Mouse (Mus musculus) adrenal gland, adult 2 months (tissue): Measurements from ENCODE around the gene Palm2. TPM values are rescaled to one million over a fixed set of nuclear protein-coding genes. Genes with fewer than 3 reads are reported as not detected.

Source experiments
- DNase-seq: peaks from one replicate; pipeline ENCODE4 v3.0.0; 2021
- polyA plus RNA-seq: library from polyadenylated mRNA; depleted of rRNA; stranded (reverse); fragments of >200 nt; gene quantifications from 2 replicates; pipeline ENCODE4 v1.2.3, GENCODE M21; 2012
- total RNA-seq, 2 experiments: library from RNA; stranded (reverse); gene quantifications; 2 replicates each; pipeline ENCODE4 v1.2.3; 2021

Gene Palm2
- total and polyA plus RNA-seq, 3 experiments: 1.9 to 39.5 (median 20.0) TPM

DNA sequence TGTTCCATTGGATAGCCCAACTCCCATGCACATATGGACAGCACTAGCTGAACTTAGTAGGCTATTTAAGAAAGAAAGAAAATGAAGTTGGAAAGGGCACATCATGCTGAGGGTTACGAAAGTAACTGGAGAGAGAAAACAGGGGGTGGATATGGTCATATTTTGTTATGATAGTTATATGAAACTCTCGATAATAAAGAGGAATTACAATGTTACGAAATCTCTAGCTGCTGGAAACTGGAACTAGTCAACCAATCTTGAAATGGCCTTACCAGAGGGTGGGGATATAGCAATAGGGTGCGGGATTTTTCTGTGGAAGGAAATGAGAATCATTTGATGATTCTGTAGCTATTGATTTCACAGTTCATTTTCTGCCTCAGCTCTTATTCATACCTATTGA lies 180.6 kb downstream of the Palm2 start:
- no peak for DNase-seq

DNA sequence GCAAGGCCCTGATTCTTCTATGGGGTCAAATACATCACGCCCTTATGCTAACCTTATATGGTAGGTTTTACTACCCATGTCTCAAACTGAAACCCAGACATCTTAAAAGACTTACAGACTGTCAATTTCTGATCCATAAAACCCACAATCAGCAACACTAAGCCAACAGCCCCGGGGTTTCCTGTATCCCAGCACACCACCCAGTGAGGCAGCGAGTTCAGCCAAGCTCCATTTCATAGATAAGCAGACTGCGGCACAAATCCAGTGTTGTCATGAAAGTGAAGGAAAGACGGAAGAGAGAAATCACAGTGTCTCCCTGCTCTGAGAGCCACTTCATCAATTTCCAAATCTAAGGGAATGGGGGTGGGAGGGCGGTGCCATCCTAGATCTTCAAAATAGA lies 184.7 kb downstream of the Palm2 start:
- DNase-seq: no peak

- DNase-seq: no peak
Measured at GRCm38 (mm10) chr4:57622816-57623215, 188.8 kb downstream of the Palm2 start.

GRCm38 (mm10) chr4:57624819-57625218 lies 190.8 kb downstream of the Palm2 start:
- peak; percentile 52 for DNase-seq

DNA sequence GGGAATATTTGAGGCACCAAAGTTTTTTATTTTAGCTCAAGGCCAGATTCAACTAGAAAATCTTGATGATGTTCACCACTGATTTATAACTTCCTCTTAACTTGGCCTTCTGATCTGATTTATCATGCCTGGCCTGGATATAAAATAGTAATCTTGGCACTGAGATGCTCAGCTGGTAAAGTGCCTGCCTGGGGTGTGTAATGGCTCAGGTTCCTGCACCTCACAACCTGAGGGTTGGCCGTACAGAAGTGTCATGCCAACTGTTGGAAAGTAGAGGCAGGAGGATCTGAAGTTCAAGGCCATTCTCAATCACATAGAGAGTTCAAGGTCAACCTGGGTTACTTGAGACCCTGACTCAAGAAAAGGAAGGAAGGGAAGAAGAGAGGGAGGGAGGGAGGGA lies 191.3 kb downstream of the Palm2 start:
- DNase-seq: peak; percentile 63

DNA sequence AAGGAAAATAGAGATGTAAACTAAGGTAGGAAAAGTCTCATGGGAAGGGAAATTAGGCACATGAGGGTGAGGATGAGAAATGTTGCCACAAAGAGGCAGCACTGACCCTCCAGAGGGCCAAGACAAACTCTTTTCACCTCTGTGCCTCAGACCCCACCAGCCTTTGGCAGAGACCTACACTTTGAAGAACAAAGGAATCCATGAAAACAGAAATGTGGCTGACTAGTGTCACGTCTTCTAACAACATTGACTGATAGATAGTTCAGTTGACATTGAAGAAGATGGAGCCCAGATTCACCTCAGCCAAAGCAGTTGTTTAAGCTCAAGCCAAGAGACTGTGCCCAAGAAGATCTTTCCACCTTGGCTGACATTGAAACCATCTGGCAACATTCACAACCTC lies 191.7 kb downstream of the Palm2 start:
- DNase-seq: no peak

DNA sequence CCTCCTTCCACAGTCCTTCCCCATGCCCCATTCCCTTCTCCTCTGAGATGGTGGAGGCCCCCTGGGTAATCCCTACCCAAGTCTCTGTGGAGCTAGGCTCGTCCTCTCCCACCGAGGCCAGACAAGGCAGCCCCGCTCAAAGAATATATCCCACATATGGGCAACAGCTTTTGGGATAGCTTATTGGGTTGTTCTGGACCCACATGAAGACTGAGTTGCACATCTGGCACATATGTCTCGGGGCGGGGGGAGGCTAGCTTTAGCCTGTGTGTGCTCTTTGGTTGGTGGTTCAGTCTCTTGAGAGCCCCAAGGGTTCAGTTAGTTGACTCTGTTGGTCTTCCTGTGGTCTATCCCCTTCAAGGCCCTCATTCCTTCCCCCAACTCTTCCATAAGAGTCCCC lies 192.9 kb downstream of the Palm2 start:
- DNase-seq: no peak

DNA sequence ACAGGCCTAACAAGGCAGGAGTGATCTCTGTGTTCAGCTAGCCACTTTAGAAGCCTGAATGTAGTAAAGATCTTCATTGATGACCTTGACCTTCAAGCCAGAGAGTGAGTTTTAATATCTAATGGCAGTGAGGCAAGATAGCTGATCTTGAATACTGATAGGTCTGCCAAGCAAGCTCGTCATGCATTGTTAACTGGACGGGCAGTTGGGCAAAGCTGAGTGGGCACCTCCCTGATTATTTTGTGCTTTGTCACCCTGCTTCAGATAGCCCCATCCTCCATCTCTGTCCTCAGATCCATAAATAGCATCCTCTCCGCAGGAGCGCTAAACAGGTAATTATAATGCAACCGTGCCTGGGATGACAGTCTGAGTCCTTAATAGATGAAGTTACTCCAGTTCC lies 198.3 kb downstream of the Palm2 start:
- peak; percentile 55 for DNase-seq

DNA sequence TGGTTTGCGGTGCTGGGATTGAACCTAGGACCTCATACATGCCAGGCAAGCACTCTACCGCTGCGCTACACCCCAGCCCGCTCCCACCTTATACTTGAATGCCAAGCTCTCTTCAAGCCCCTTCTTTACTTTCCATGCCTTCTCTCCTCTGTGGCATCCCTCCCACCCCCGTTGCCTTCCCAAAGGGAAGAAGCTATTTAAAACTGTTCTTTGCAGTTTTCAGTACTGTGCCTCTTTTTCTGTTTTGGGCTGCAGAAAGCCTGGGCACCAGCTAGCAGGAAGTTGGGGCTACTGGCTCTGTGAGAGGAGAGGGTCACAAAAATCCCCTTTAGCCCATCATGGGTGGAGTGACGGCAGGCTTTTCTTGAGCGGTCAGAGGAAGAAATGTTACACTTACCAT lies 199.0 kb downstream of the Palm2 start:
- DNase-seq: no peak

DNA sequence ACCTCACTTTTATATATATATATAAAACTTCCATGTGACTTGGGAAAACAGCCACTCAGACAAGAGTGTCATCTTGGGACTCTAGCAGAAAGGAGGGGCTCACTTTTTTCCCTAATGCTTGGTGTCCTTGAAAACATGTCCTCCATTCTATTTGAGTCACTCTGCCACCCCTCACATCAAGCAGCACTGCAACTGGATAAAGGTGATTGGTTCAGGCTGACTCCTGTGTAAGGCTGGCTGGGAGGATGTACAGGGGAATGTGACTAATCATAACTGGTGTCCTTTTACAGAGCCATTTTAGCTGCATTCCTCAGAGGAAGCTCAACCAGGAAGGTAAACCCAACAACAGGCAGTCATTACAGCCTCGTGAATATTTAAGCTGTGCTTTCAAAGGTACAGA lies 200.9 kb downstream of the Palm2 start:
- DNase-seq: no peak

- peak; percentile 55 for DNase-seq
Measured at GRCm38 (mm10) chr4:57636782-57637482, 202.9 kb downstream of the Palm2 start.

DNA sequence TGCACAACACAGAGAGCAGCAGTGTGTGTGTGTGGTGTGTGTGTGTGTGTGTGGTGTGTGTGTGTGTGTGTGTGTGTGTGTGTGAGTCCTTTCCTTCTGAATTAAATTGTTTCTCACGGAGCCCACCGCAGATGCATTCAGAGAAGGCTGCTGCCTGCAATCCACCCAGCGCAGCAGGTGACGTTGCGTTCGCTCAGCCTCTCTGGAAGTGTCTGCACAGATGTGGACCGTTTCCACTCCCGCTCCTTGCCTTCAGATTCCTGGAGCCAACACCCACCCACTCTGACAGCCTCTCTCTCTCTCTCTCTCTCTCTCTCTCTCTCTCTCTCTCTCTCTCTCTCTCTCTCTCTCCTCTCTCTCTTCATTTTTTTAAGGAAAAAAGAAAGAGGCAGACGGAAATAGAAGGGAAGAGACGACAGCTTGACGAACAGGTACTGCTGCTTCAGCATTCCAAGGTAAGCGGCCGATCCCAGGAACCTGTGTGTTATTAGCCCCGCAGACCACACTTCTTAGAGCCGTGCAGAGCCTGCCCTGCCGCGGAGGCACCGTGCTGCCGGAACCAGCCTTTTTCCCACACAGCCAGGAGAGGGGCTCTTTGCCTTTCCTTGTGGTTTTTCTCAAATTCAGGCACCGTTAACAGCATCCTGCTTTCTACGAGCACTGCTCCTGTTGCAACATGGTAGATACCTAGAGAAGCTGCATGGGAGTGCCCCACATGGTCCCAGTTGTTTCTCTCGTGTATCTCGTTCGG lies 203.8 kb downstream of the Palm2 start:
- DNase-seq: no peak

DNA sequence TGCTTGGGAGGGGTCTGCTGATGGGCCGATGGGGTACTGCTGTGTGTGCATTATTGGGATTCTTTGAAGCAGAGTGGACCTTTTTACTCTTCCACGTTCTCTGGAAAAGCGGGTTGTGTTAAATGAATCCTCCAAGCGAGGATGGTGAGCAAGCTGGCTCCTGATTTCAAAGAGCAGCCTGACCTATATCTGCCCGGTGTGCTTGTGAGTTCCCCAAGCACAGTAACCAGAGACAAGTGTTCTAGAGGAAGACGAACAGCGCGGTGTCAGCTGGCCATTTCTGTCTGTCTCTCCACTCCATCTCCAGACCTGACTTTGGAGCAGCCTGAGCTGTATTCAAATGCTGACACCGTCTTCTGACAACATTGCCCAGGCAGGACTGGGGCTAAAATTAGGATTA lies 204.9 kb downstream of the Palm2 start:
- DNase-seq: no peak

DNA sequence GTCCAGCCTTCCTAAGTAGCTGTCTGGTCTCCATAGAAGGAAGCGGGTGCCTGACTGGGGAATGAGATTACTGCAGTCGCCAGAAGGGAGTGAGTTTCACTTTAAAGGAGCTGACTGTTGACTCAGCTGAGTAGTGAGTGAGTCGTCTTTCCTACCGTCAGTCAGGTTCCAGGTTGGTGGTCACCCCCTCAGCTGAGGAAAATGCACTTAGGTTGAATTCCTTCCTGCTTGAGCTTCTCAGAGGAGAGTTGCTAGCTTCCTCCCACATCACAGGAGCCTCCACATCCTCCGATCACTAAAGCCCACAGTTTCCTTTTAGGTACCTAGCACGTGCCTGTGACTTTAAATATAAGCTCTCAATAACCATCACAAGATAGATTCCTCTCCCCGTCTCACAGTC lies 206.2 kb downstream of the Palm2 start:
- DNase-seq: no peak

DNA sequence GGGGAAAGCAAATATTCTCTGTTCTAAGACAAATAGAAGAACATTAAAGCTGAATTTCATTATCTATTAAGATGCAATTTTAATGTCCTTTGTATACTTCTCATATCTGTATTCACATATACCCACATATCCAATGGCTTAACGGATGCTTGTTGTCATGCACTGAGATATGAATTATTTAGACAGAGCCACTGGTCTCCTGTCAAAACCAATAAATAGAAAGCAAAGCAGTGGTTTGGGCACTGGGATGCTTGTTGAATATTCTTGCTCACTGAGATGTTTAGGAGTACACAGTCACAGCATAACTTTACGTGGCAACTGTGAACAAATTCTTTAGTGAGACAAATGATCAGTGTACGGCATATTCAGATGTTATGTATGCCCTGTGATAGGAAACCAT lies 206.9 kb downstream of the Palm2 start:
- DNase-seq: no peak

- no peak for DNase-seq
Measured at GRCm38 (mm10) chr4:57650994-57651393, 216.9 kb downstream of the Palm2 start.

GRCm38 (mm10) chr4:57651547-57651946 lies 217.5 kb downstream of the Palm2 start:
- no peak for DNase-seq

DNA sequence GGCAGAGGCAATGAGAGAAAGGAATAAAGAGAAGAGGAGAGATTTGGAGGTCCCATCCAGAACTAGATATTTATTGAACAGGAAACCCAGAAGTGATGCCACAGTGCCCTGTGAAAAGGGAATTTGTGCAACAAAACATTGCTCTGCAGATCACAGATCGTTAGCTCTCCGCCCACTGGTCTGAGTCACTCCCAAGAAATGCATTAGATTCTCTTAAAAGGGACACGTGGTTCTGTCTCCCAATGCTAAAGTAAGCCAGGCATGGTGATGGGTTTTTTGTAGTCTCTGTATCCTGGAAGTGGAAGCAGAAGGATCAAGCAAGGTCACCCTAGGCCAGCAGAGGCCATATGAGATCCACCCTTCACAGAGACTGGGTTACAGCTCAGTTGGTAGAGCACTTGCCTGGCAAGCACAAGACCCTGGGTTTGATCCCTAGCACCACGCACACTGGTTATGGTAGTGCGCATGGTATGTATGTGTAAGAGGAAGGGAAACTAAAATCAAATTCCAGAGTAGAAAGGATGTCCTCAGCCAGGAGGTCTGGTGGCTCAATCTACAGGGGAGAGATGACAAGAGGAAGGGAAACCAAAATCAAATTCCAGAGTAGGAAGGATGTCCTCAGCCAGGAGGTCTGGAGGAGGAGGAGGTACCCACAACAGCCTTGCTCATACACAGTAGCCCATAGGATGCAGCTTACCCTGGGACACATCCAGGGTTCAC lies 218.3 kb downstream of the Palm2 start:
- peak; percentile 62 for DNase-seq

DNA sequence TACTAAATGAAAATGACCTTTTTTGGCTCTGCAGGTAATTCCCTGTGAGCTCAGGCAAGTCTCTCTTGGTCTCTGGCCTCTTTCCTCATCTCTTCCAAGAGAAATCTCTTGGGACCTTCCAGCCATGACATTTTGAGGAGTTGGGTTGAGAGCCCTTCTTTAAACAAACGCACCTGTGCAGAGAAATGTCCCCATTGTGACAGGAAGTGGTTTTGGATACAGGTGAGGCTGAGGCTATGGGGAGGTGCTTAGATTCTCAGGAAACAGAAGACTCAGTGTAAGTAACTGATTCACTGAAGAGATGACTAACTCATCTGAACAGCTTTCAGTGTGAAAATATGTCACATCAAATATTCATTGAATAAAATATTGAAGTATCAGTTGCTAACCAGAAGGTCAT lies 221.9 kb downstream of the Palm2 start:
- no peak for DNase-seq

DNA sequence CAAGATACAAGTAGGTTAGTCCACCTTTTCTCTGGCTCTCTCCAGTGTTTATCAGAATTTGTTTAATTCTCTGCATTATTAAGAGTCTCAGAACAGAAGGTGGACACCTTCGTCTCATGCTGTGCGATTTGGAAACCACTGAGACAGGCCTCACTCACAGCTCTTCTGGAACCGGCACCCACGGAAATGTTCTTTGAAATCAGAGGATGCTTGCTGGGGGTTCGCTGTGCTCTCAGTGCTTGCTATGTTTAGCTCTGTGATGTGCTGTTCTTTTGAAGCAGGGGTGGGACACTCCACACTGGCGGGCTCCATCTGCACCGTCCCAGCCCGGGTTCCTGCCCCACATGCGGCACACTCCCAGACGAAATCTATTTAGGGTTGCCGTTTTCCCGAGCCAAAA lies 222.3 kb downstream of the Palm2 start:
- no peak for DNase-seq

DNA sequence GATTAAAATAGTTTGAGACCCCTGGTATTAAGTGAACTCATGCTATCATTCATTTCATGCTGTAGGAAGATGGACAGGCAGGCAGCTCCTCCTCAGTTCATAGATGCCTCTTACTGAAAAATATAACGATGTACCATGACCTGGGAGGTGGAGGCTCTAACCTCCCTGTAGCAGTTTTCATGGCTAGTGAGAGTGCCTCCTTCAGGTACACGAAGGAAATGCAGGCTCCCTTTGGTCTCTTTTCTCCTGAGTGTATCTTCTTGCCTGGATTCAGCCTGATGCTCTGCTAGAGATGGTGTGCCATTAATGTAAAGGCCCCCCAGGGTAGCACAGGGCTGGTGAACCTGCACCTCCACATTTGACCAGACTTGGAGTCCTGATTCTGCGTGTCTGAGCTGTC lies 222.8 kb downstream of the Palm2 start:
- no peak for DNase-seq

DNA sequence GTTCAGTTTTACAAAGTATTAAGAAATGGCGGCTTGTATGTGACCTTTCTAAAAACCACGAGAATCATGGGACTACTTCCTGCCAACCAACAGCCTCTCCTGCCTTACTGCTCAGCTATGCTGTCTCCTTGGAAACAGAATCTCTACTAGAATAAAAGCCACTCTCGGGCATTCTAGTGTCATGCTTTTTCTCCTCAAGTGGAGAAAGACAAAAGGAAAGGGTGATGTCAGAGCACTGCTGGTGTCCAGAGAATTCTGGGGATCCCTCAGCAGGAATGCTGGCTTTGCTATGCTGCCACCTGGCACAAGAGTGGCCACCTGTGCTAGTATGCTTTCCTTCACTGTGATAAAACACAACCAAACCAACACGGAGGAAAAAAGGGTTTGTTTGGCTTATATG lies 226.4 kb downstream of the Palm2 start:
- no peak for DNase-seq

- DNase-seq: peak; percentile 72
Measured at GRCm38 (mm10) chr4:57666101-57666500, 232.1 kb downstream of the Palm2 start.
